Mouse (Mus musculus) pancreas, adult 10 weeks (tissue): ENCODE measurements around the gene Ankrd6. TPM values are rescaled to one million over a fixed set of nuclear protein-coding genes. Genes with fewer than 3 reads are reported as not detected.

Experiments used
- polyA plus RNA-seq: library from polyadenylated mRNA; stranded (reverse); fragments of 350-450 nt; fragmentation: Illumina TruSeq; extraction: RNeasy Lipid Tissue Mini Kit (QIAGEN cat#74804); gene quantifications from one replicate; pipeline ENCODE4 v1.2.3, GENCODE M21; 2015; ENCODE audit warnings: low read depth, low replicate concordance; ENCODE audit not compliant: insufficient read depth

Ankrd6 gene
- 0.54 TPM for polyA plus RNA-seq

GRCm38 (mm10) chr4:32950356-32951034 is at the start of gene Ankrd6:
Gene Ankrd6, minus strand, starts transcription at chr4:32950841.

GRCm38 (mm10) chr4:32982716-32983175 is 32.1 kb upstream of the Ankrd6 start, which contains the start of gene Rragd:
Gene Rragd, plus strand, starts transcription at chr4:32983037.

GRCm38 (mm10) chr4:32799966-32800576 is 150.6 kb downstream of the Ankrd6 start, which contains the start of gene Lyrm2:
Gene Lyrm2, plus strand, starts transcription at chr4:32800253.

Other genes starting within 250 kb of the Ankrd6 start
- 16.5 TPM for gene Lyrm2, start 150.6 kb downstream of the Ankrd6 start, polyA plus RNA-seq
- 3.6 TPM for gene Rragd, start 32.2 kb upstream of the Ankrd6 start, polyA plus RNA-seq
- 10.5 TPM for gene Ube2j1, start 80.6 kb upstream of the Ankrd6 start, polyA plus RNA-seq
- gene Gabrr2, start 112.2 kb upstream of the Ankrd6 start, polyA plus RNA-seq: 1.2 TPM
- gene Gabrr1, start 181.7 kb upstream of the Ankrd6 start, polyA plus RNA-seq: not detected
- gene Pm20d2, start 238.9 kb upstream of the Ankrd6 start, polyA plus RNA-seq: 0.98 TPM